Mouse (Mus musculus) myocyte (in vitro differentiated cells): ENCODE data around the gene Cdc42bpa.

ENCODE experiments used
- CEBPB ChIP-seq: IDR thresholded peaks from 2 replicates; pipeline ENCODE4 v1.6.1; 2011; ENCODE audit warnings: mild to moderate bottlenecking, moderate library complexity; ENCODE audit not compliant: poor library complexity, insufficient read depth, severe bottlenecking
- E2F4 ChIP-seq: IDR thresholded peaks from one replicate; pipeline ENCODE4 v1.6.1; 2011; ENCODE audit warnings: mild to moderate bottlenecking, control low read depth, moderate library complexity; ENCODE audit not compliant: insufficient read depth
- MAX ChIP-seq: IDR thresholded peaks from one replicate; pipeline ENCODE4 v1.6.1; 2011; ENCODE audit warnings: low read depth, mild to moderate bottlenecking, control low read depth
- MYOD1 ChIP-seq, 3 experiments: IDR thresholded peaks; one replicate each; pipeline ENCODE4 v1.6.1; 2011; ENCODE audit warnings: control low read depth in 2 of 3, low read depth in 2 of 3, mild to moderate bottlenecking in 2 of 3, moderate library complexity in 1 of 3; ENCODE audit not compliant: insufficient read length in 2 of 3, control insufficient read depth in 1 of 3
- MYOG ChIP-seq, 3 experiments: IDR thresholded peaks; one replicate each; pipeline ENCODE4 v1.6.1; 2011; ENCODE audit warnings: control low read depth in 2 of 3, low read depth in 2 of 3, mild to moderate bottlenecking in 2 of 3; ENCODE audit not compliant: insufficient read length in 2 of 3, control insufficient read depth in 1 of 3, insufficient read depth in 1 of 3
- POLR2A ChIP-seq: IDR thresholded peaks from one replicate; pipeline ENCODE4 v1.6.1; 2011; ENCODE audit warnings: low read depth, mild to moderate bottlenecking, control low read depth, moderate library complexity; ENCODE audit not compliant: insufficient read length
- POLR2AphosphoS2 ChIP-seq: IDR thresholded peaks from one replicate; pipeline ENCODE4 v1.6.1; 2011; ENCODE audit warnings: low read depth, control low read depth; ENCODE audit not compliant: insufficient read length
- REST ChIP-seq: IDR thresholded peaks from one replicate; pipeline ENCODE4 v1.6.1; 2011; ENCODE audit warnings: mild to moderate bottlenecking, control low read depth, moderate library complexity; ENCODE audit not compliant: insufficient read depth, insufficient read length
- SRF ChIP-seq: IDR thresholded peaks from one replicate; pipeline ENCODE4 v1.6.1; 2011; ENCODE audit warnings: low read depth; ENCODE audit not compliant: control insufficient read depth, insufficient read length
- TCF12 ChIP-seq: IDR thresholded peaks from one replicate; pipeline ENCODE4 v1.6.1; 2011; ENCODE audit warnings: mild to moderate bottlenecking, control low read depth; ENCODE audit not compliant: poor library complexity, insufficient read depth, severe bottlenecking
- USF1 ChIP-seq: IDR thresholded peaks from one replicate; pipeline ENCODE4 v1.6.1; 2011; ENCODE audit warnings: low read depth, mild to moderate bottlenecking, control low read depth, moderate library complexity

DNA sequence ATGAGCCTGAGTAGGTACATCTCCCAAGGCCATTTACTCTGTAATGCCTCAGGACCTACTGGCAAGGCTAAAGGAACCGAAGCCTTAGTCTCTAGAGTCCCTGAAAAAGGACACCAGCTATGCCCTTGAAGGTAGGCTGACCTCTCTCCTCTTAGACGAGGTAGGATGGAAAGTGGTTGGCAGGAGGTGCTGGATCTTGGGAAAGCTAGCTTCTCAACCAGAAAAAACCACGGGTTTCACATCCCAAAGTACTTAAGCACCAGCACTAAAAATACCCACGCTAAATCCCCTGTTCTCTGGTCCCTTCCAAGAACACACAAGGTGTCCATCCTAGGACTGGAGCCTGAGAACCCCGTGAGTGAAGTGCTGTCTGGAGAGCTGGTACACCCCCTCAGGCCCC, 212.7 kb downstream of the Cdc42bpa start:
- no peak for TF ChIP-seq MAX
- no peak for TF ChIP-seq SRF
- TF ChIP-seq POLR2AphosphoS2: no peak
- TF ChIP-seq POLR2A: no peak
- no peak for TF ChIP-seq MYOD1 (IDR thresholded peaks at IDR 0.05; ENCODE audit: control insufficient read depth in 1 of 3, insufficient read length in 2 of 3, low read depth in 2 of 3)
- TF ChIP-seq CEBPB: no peak
- TF ChIP-seq E2F4: no peak
- no peak for TF ChIP-seq TCF12
- TF ChIP-seq MYOG (IDR thresholded peaks at IDR 0.05; ENCODE audit: control insufficient read depth in 1 of 3, insufficient read depth in 1 of 3, insufficient read length in 2 of 3, low read depth in 2 of 3): no peak
- TF ChIP-seq USF1: no peak
- TF ChIP-seq REST: no peak
